Mouse (Mus musculus) B cell, adult 2 months (primary cell): ENCODE results near the gene Skiv2l.
A peak's percentile ranks its signal among the peaks of the same experiment; 100 is the strongest.

Experiments
- DNase-seq, 2 experiments: peaks; one replicate each; pipeline ENCODE4 v3.0.0; 2022

Skiv2l gene

GRCm38 (mm10) chr17:34849722-34850516, at the start of gene Skiv2l, which contains the start of gene Nelfe:
Skiv2l (minus strand) TSS chr17:34850210.
Nelfe (plus strand) TSS chr17:34850391.
- peak; percentile 99 for DNase-seq

- DNase-seq, result peak; percentile 53 to 62
Observed at GRCm38 (mm10) chr17:34899053-34899889, 49.3 kb upstream of the Skiv2l start.

- no peak for DNase-seq
Observed at GRCm38 (mm10) chr17:34898706-34899052, 48.7 kb upstream of the Skiv2l start.

GRCm38 (mm10) chr17:34898160-34898586, 48.2 kb upstream of the Skiv2l start, which contains the start of the genes C2 and Ehmt2:
C2 (minus strand) TSS chr17:34898265.
Ehmt2 (plus strand) TSS chr17:34898469.
- peak; percentile 76 to 81 for DNase-seq

- DNase-seq, result peak in 1 of 2 experiments; percentile 23
Observed at GRCm38 (mm10) chr17:34897373-34898159, 47.6 kb upstream of the Skiv2l start.

GRCm38 (mm10) chr17:34896366-34896765, 46.4 kb upstream of the Skiv2l start:
- DNase-seq, result no peak

GRCm38 (mm10) chr17:34895724-34896123, 45.7 kb upstream of the Skiv2l start:
- no peak for DNase-seq

GRCm38 (mm10) chr17:34894801-34895530, 45.0 kb upstream of the Skiv2l start:
- no peak for DNase-seq

- DNase-seq, result peak; percentile 88 to 90
Observed at GRCm38 (mm10) chr17:34894074-34894597, 44.1 kb upstream of the Skiv2l start.

GRCm38 (mm10) chr17:34893072-34893824, 43.2 kb upstream of the Skiv2l start:
- DNase-seq, result no peak

GRCm38 (mm10) chr17:34891377-34891776, 41.4 kb upstream of the Skiv2l start:
- DNase-seq, result peak in 1 of 2 experiments; percentile 33

GRCm38 (mm10) chr17:34890074-34890743, 40.2 kb upstream of the Skiv2l start:
- DNase-seq, result no peak

- no peak for DNase-seq
Observed at GRCm38 (mm10) chr17:34887942-34888341, 37.9 kb upstream of the Skiv2l start.

- DNase-seq, result no peak
Observed at GRCm38 (mm10) chr17:34885615-34886014, 35.6 kb upstream of the Skiv2l start.

GRCm38 (mm10) chr17:34884704-34885103, 34.7 kb upstream of the Skiv2l start:
- DNase-seq, result no peak

GRCm38 (mm10) chr17:34883332-34883731, 33.3 kb upstream of the Skiv2l start:
- no peak for DNase-seq

GRCm38 (mm10) chr17:34881683-34882310, 31.8 kb upstream of the Skiv2l start, which contains the start of gene Gm20547:
Gm20547 (minus strand) TSS chr17:34882042.
- no peak for DNase-seq

- no peak for DNase-seq
Observed at GRCm38 (mm10) chr17:34881166-34881565, 31.2 kb upstream of the Skiv2l start.

GRCm38 (mm10) chr17:34879336-34879879, 29.4 kb upstream of the Skiv2l start, which contains the start of gene Zbtb12:
Zbtb12 (plus strand) TSS chr17:34879483.
- peak in 1 of 2 experiments; percentile 18 for DNase-seq
